Mouse (Mus musculus) midbrain, embryonic 14.5 days (tissue): ENCODE measurements at regions not wholly inside any gene's neighbourhood (a gene's known extent, or its start where the extent isn't known, plus 50 kb on each side); places are given as distances from the start of the nearest gene placed in this dataset.
A peak's percentile ranks its signal among the peaks of the same experiment; 100 is the strongest.
"Not testable (repeated sequence)": the region's sequence is repeated elsewhere in the genome, so short reads cannot be mapped to it uniquely, and the experiment has no call there.

ENCODE experiments used
- ATAC-seq: fragments of 200-750 bp; cut with Nextera tagmentation; 2 replicates; pipeline ENCODE4 v1.8.0; 2017; ENCODE audit warnings: moderate number of reproducible peaks, moderate library complexity; ENCODE audit not compliant: low FRiP score, low TSS enrichment
- DNase-seq: peaks from one replicate; pipeline ENCODE4 v3.0.0-alpha.2; 2015
- H3K27ac ChIP-seq: fragments of 300-500 bp; sonication (generic); replicated peaks from 2 replicates; pipeline ENCODE4 v1.5.1; 2014; ENCODE audit warnings: mild to moderate bottlenecking, low read depth, low read length, moderate library complexity
- H3K27me3 ChIP-seq: fragments of 300-500 bp; sonication (generic); 2 replicates; pipeline ENCODE4 v1.6.1; 2014; ENCODE audit warnings: low read length, control low read depth, mixed read lengths; ENCODE audit not compliant: control insufficient read depth, insufficient read depth
- H3K36me3 ChIP-seq: fragments of 300-500 bp; sonication (generic); 2 replicates; pipeline ENCODE4 v1.6.1; 2014; ENCODE audit warnings: low read length, control low read depth; ENCODE audit not compliant: control insufficient read depth, insufficient read depth
- H3K4me1 ChIP-seq: fragments of 300-500 bp; sonication (generic); 2 replicates; pipeline ENCODE4 v1.6.1; 2014; ENCODE audit warnings: mild to moderate bottlenecking, antibody characterized with exemption, low read length, control low read depth; ENCODE audit not compliant: control insufficient read depth, insufficient read depth
- H3K4me2 ChIP-seq: fragments of 300-500 bp; sonication (generic); 2 replicates; pipeline ENCODE4 v1.6.1; 2014; ENCODE audit warnings: mild to moderate bottlenecking, low read length, moderate library complexity
- H3K4me3 ChIP-seq: fragments of 300-500 bp; sonication (generic); replicated peaks from 2 replicates; pipeline ENCODE4 v1.5.1; 2014; ENCODE audit warnings: low read depth, low read length
- H3K9ac ChIP-seq: fragments of 300-500 bp; sonication (generic); replicated peaks from 2 replicates; pipeline ENCODE4 v1.6.1; 2014; ENCODE audit warnings: mild to moderate bottlenecking, low read length, moderate library complexity
- H3K9me3 ChIP-seq: fragments of 300-500 bp; sonication (generic); 2 replicates; pipeline ENCODE4 v1.6.1; 2016; ENCODE audit warnings: low read length, control low read depth, mixed read lengths; ENCODE audit not compliant: control insufficient read depth
- WGBS: fragments of 180-500 bp; shearing (Covaris S2); extraction: QIAGEN DNeasy Blood & Tissue Kit; methylation state at CpG from one replicate; pipeline ENCODE4 v1.1.7; 2014; 5-methylcytosine and 5-hydroxymethylcytosine counted together

- not testable (repeated sequence) for H3K9ac ChIP-seq, H3K4me3 ChIP-seq, H3K27ac ChIP-seq, H3K4me2 ChIP-seq, H3K36me3 ChIP-seq, H3K27me3 ChIP-seq, H3K4me1 ChIP-seq, DNase-seq
- WGBS, result 81% methylated on average over 1 of the region's 1 CpGs
- peak; percentile 60 for ATAC-seq
- H3K9me3 ChIP-seq, result peaks cover 27% of the 10 kb centered on the region
Measured at GRCm38 (mm10) chr17:3026859-3027258, 87.9 kb upstream of the Scaf8 start.

- H3K27ac ChIP-seq, result no peak overlapping the region
- H3K4me2 ChIP-seq, result no peak overlapping the region
- WGBS, result 69% methylated on average over 4 of the region's 4 CpGs
- no peaks in the 10 kb centered on the region for H3K36me3 ChIP-seq
- H3K9me3 ChIP-seq, result peaks cover 31% of the 10 kb centered on the region
- no peak for ATAC-seq
- no peaks in the 10 kb centered on the region for H3K27me3 ChIP-seq
- H3K4me3 ChIP-seq, result no peak overlapping the region
- H3K9ac ChIP-seq, result no peak overlapping the region
- H3K4me1 ChIP-seq, result no peaks in the 10 kb centered on the region
- no peak for DNase-seq
Measured at GRCm38 (mm10) chr17:3027376-3027775, 87.4 kb upstream of the Scaf8 start.

GRCm38 (mm10) chr17:3029750-3030149, 85.0 kb upstream of the Scaf8 start:
- H3K27me3 ChIP-seq, DNase-seq, H3K36me3 ChIP-seq, H3K4me1 ChIP-seq, H3K4me3 ChIP-seq, H3K9ac ChIP-seq, H3K4me2 ChIP-seq, H3K27ac ChIP-seq: not testable (repeated sequence)
- ATAC-seq, result peak; percentile 80
- H3K9me3 ChIP-seq, result peaks cover 34% of the 10 kb centered on the region
- 51% methylated on average over 2 of the region's 2 CpGs for WGBS

- DNase-seq, result no peak
- H3K36me3 ChIP-seq, result no peaks in the 10 kb centered on the region
- H3K27me3 ChIP-seq, result no peaks in the 10 kb centered on the region
- ATAC-seq, result no peak
- WGBS, result 65% methylated on average over 2 of the region's 2 CpGs
- no peak overlapping the region for H3K9ac ChIP-seq
- H3K9me3 ChIP-seq, result peaks cover 24% of the 10 kb centered on the region; the same call in 1 of the 2 replicates
- no peak overlapping the region for H3K27ac ChIP-seq
- no peak overlapping the region for H3K4me3 ChIP-seq
- no peak overlapping the region for H3K4me2 ChIP-seq
- H3K4me1 ChIP-seq, result no peaks in the 10 kb centered on the region
Measured at GRCm38 (mm10) chr17:3035099-3035498, 79.7 kb upstream of the Scaf8 start.

GRCm38 (mm10) chr17:3037145-3037870, 77.5 kb upstream of the Scaf8 start:
- H3K4me1 ChIP-seq, result no peaks in the 10 kb centered on the region
- peaks cover 14% of the 10 kb centered on the region; the same call in 1 of the 2 replicates for H3K9me3 ChIP-seq
- WGBS, result 47% methylated on average over 3 of the region's 3 CpGs
- no peak for DNase-seq
- no peak overlapping the region for H3K9ac ChIP-seq
- no peak overlapping the region for H3K27ac ChIP-seq
- H3K4me2 ChIP-seq, result no peak overlapping the region
- ATAC-seq, result no peak
- no peaks in the 10 kb centered on the region for H3K27me3 ChIP-seq
- H3K4me3 ChIP-seq, result no peak overlapping the region
- H3K36me3 ChIP-seq, result no peaks in the 10 kb centered on the region

- WGBS, result 80% methylated on average over 1 of the region's 1 CpGs
- H3K4me3 ChIP-seq, result no peak overlapping the region
- ATAC-seq, result no peak
- H3K36me3 ChIP-seq, result no peaks in the 10 kb centered on the region
- peaks cover 10% of the 10 kb centered on the region; the same call in 1 of the 2 replicates for H3K9me3 ChIP-seq
- no peak overlapping the region for H3K9ac ChIP-seq
- no peaks in the 10 kb centered on the region for H3K4me1 ChIP-seq
- no peak for DNase-seq
- H3K27ac ChIP-seq, result no peak overlapping the region
- H3K4me2 ChIP-seq, result no peak overlapping the region
- no peaks in the 10 kb centered on the region for H3K27me3 ChIP-seq
Measured at GRCm38 (mm10) chr17:3038067-3038466, 76.7 kb upstream of the Scaf8 start.

GRCm38 (mm10) chr17:3044520-3044919, 70.3 kb upstream of the Scaf8 start:
- H3K9ac ChIP-seq, H3K4me3 ChIP-seq, H3K9me3 ChIP-seq, DNase-seq, H3K4me2 ChIP-seq, H3K27me3 ChIP-seq, H3K4me1 ChIP-seq, H3K36me3 ChIP-seq, ATAC-seq, H3K27ac ChIP-seq: not testable (repeated sequence)
- 87% methylated on average over 20 of the region's 20 CpGs for WGBS

- H3K27me3 ChIP-seq, H3K36me3 ChIP-seq, H3K9me3 ChIP-seq, H3K9ac ChIP-seq, H3K27ac ChIP-seq, H3K4me2 ChIP-seq, H3K4me1 ChIP-seq, DNase-seq, ATAC-seq, H3K4me3 ChIP-seq: not testable (repeated sequence)
- 87% methylated on average over 4 of the region's 4 CpGs for WGBS
Measured at GRCm38 (mm10) chr17:3053859-3054258, 60.9 kb upstream of the Scaf8 start.

- H3K27me3 ChIP-seq, H3K36me3 ChIP-seq, H3K4me1 ChIP-seq, H3K9me3 ChIP-seq, H3K4me3 ChIP-seq, H3K4me2 ChIP-seq, H3K27ac ChIP-seq, DNase-seq, ATAC-seq, H3K9ac ChIP-seq: not testable (repeated sequence)
- WGBS, result 32% methylated on average over 8 of the region's 8 CpGs
Measured at GRCm38 (mm10) chr17:3054848-3055247, 59.9 kb upstream of the Scaf8 start.
